Mouse (Mus musculus) layer of hippocampus, postnatal 36 days (tissue): ENCODE results near the gene Cyp2d40. TPM values are rescaled to one million over a fixed set of nuclear protein-coding genes. Genes with fewer than 3 reads are reported as not detected.
"Not testable (repeated sequence)": the region's sequence is repeated elsewhere in the genome, so short reads cannot be mapped to it uniquely, and the experiment has no call there.

ENCODE experiments used
- DNase-seq, 2 experiments: peaks; one replicate each; pipeline ENCODE4 v3.0.0; 2022
- total RNA-seq, 2 experiments: library from RNA; stranded (reverse); gene quantifications; 2 replicates each; pipeline ENCODE4 v1.2.3; 2021

Gene Cyp2d40
- total RNA-seq, result not detected

DNA sequence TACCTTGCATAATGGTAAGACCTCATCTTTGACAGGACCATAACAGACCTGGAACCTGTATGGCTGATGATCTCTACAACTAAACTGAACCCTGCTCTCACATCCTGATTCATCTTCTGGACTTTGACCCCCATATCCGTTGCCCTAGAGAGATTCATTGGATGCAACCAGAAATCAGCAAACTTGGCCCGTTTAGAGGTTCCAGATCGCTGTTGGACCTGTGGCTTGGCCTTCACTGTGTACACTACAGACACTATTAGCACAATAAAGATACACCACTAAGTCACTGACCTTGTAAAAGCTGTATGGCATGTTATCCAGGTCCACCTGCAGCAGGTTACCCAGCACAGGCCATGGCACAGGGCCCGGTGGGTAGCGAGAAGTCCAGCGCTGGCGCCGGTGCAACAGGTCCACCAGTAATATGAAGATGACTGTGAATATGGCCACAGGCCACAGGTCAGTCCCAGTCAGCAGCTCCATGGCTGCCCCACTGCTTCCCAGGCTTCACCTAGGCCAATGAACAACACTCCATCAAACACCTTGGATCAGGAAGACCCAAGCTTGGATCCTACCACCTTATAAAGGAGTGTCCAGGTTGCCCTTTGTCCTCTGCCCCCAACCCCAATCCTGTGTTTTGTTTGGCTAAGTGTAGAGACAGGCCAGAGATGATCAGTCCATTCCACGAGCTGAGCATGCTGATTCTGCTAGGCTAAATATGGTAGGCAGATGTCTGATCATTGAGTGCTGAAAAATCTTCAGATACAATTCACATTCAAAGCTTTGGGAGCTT, at the start of gene Cyp2d40:
Cyp2d40 (minus strand) TSS at position 553 of the 790 bp plus-strand sequence.
- no peak for DNase-seq

- no peak for DNase-seq
Measured at GRCm38 (mm10) chr15:82810556-82810955, 46.6 kb upstream of the Cyp2d40 start.

DNA sequence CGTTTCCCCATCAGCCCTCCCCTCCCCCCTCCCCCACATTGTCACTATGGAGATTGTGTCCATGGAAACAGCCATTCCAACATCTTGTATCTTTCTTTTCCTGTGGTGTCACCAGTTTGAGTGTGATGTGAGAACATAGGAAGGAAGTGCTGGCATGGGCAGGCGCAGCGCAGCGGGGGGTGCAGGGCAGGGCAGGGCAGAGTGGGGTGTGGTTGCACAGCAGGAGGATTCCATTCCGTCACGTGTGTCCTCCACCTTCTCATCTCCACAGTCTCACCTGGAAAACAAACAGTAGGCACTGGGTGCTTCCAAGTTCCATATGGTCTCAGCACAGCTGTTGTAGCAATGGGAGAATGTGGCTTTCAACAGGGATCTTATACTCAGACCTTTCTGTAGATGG, 45.5 kb upstream of the Cyp2d40 start:
- DNase-seq, result no peak

- DNase-seq, result no peak
Measured at GRCm38 (mm10) chr15:82806969-82807763, 43.2 kb upstream of the Cyp2d40 start.

GRCm38 (mm10) chr15:82804708-82805639, 41.0 kb upstream of the Cyp2d40 start:
- peak; percentile 79 to 81 for DNase-seq

- no peak for DNase-seq
Measured at GRCm38 (mm10) chr15:82795936-82796440, 32.0 kb upstream of the Cyp2d40 start.

DNA sequence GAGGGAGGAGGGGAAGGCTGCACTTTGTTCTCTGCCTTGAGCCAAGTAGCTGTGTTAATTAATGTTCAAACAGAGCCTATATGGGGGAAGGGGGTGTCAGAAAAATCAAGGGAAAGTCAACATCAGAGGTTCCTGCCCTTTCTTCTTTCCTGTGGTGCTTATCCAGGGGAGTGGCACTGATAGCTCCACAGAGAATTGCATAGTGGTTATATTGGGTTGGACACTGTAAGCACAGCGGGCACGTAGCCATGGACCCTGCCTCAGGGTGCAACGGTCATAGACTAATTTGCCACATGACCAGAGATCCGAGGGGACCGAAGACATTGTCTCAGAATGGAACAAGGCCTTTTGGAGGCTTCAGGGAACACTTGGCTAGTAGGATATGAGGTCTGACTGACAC, 30.3 kb upstream of the Cyp2d40 start, which contains the start of gene Cyp2d26:
Cyp2d26 (minus strand) TSS at position 18 of the 400 bp plus-strand sequence.
- DNase-seq, result no peak

DNA sequence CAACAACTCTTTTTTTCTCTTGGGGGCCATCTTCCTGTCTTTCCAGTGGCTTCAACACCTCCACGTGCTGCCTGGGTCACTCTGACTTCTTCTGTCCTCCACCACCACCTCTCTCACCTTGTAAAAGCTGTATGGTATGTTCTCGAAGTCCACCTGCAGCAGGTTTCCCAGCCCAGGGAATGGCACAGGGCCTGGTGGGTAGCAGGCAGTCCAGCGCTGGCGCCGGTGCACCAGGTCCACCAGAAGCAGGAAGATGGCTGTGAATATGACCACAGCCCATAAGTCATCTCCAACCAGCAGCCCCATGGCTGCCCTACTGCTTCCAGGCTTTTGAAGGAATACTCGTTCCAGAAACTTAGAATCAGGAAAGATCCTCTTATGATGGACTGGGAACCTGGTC, 29.9 kb upstream of the Cyp2d40 start:
- no peak for DNase-seq

DNA sequence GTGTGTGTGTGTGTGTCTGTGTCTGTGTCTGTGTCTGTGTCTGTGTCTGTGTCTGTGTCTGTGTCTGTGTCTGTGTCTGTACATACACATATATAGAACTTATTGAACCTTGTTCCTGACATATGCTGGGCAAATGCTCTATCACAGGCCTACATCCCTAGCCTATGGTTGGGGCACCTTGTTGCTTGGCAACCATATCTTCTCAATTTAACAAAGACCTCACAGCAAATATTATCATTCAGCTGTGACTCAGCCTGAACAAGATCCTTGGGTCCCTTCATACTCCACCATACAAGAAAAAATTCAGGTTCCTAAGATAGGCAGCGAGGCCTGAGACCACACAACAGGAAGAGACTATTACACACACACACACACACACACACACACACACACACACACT, 29.5 kb upstream of the Cyp2d40 start:
- DNase-seq, result no peak

DNA sequence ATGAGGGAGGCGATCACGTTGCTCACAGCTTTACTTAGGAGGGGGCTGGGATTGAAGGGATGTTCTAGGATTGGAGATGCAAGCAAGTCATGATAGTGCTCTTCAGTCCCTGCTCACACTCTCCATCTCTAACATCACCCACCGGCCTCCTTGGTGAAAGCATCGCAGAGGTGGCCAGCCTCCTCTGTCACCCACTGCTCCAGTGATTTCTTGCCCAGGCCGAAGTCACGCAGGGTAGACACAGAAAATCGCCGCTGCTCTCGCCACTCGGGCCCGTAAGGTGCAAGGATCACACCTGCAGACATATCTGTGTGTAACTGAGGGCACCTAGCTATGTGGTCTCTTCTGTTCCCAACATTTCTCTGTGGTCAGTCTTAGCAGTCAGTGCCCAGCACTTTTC, 28.6 kb upstream of the Cyp2d40 start:
- no peak for DNase-seq

DNA sequence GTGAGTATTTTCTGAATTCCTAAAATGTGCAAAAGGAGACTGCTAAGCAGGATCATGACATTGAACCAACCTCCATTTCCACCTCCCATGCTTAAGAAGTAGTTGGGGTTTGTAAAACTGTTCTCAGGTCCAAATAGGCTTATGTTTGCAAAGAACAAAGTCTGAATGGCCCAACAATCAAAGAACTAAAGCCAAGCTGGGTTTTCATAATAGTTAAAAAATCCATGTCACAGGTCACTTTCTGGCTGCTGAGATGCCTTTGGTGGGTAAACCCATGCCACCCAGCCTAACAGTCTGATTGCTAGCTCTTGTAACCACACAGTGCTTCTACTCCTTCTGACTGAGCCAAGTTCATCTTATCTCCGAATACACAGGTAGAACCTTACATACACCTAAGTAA, 20.6 kb upstream of the Cyp2d40 start:
- no peak for DNase-seq

GRCm38 (mm10) chr15:82783800-82784199, 19.8 kb upstream of the Cyp2d40 start:
- DNase-seq, result no peak

GRCm38 (mm10) chr15:82777856-82778255, 13.9 kb upstream of the Cyp2d40 start:
- DNase-seq, result not testable (repeated sequence)

- DNase-seq, result no peak
Measured at GRCm38 (mm10) chr15:82765943-82766342, 2.0 kb upstream of the Cyp2d40 start.

- no peak for DNase-seq
Measured at GRCm38 (mm10) chr15:82764881-82765280, 898 bp upstream of the Cyp2d40 start.

DNA sequence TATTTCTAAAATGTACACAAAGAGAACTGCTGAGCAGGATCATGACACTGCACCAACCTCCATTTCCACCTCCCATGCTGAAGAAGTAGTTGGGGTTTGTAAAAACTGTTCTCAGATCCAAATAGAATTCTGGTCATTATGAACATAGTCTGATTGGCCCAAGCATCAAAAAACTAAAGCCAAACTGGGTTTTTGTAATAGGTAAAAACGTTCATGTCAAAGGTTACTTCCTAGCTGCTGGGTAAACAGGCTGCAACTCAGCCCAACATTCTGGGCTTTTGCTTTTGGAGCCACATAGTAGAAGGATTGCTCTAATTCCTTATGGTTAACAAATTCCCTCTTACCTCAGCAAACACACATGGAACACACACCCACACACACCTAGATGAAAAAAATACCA, 15.8 kb downstream of the Cyp2d40 start:
- DNase-seq, result no peak

DNA sequence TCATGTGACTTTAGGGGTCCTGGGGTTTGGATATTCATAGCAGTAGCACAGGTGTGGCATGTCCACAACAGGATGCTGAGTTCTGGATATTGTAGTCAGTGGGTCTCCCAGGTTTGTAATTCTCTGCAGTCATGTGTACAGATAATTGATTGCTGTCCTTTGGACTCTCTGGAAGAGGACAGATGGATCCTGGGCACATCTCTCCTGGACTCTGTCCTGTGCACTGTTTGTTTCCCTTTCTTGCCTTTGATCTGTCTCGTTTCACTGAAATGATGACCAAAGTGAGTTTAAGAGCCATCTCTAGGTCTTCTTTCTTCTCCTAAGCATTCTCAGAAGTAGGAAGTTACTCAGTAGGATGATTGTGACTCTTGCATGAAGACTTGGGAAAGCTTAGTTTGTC, 16.5 kb downstream of the Cyp2d40 start:
- no peak for DNase-seq

- DNase-seq, result not testable (repeated sequence)
Measured at GRCm38 (mm10) chr15:82733331-82733925, 30.6 kb downstream of the Cyp2d40 start.
